Mouse (Mus musculus): ENCODE results near the gene Il1r1.

DNA sequence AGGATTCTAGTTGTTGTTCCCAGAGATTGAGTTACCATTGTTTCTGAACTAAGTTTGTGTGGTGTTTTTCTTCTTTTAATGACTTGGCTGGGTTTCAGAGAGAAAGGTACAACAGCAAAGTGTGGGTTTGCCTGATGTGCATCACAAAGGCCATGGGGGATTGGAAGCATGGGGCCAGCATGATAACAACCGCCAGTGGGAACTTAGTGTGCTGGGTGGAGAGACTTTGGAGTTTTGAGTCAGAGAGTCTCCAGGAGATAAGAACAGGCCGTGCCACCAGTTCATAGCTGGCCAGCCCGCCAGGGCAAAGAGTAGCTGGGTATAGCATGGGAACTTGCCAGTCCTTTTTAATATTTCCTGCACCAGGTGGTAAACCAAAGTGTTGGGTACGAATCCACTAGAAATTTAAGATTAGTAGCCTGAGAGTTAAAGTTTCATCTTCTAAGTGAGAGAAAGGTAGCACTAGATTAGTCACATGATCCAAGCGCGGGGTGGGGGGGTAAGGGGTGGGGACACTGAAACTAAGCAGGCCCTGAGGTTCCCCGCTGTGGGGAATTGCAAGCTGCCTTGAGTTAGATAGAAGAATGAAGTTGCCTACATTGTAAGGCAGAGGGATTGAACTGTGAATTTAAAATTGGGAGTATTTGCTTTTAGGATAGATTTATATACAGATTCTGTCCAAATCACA, 78.4 kb downstream of the Il1r1 start:
- TF ChIP-seq POLR2A (IDR thresholded peaks at IDR 0.05; ENCODE audit: borderline replicate concordance, control insufficient read depth, low read depth, low read length) (no peak), CTCF (IDR thresholded peaks at IDR 0.05; ENCODE audit: control insufficient read depth, insufficient read depth, low read length) (no peak)
